In the genomic region with DNA sequence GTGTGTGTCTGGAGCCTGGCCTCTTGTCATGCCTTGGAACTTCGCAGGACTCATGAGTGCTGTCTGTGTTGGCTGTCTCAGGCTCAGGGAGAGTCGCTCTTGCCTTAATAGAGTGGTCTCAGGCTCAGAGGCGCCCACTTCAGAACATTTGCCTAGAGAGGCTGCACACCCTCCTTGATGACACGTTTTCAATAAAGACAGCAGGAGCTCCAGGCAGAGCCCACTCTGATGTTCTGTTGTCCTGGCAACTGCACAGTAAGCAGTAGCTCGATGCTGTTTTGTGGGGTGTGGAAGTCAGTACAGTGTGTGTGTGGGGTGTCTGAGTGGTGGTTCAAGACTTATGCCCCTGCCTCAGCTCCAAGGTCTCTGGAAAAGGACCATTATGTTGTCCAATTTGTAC, we compare ENCODE assay signal across 16 mouse cellular contexts.
DNase-seq lines count a peak whose midpoint lies in the region; ATAC-seq and TF ChIP-seq lines count a peak whose summit lies in the region.
"Had no signal": no experiment of that assay in that cellular context is flagged by ENCODE, and none has a peak within 500 bp of the region (broad histone marks: within the 10 kb centered on the region; RNA-seq: fewer than 3 reads in every experiment).

No protein-coding gene starts in this region.

- no peak overlapping the region for H3K4me3 ChIP-seq in forebrain, embryonic 15.5 days
- no peak overlapping the region for H3K4me3 ChIP-seq in forebrain, embryonic 14.5 days (ENCODE audit: low read depth, low read length)
- no peak overlapping the region for H3K4me3 ChIP-seq in layer of hippocampus, adult 2 months
- no peak overlapping the region for H3K4me3 ChIP-seq in midbrain, postnatal 0 days (ENCODE audit: low read depth, low read length)
- H3K4me3 ChIP-seq: embryonic facial prominence, embryonic 10.5 days; heart, embryonic 13.5 days; hindbrain, embryonic 15.5 days had no signal

- TF ChIP-seq CTCF in layer of hippocampus, adult 2 months (conservative IDR thresholded peaks at IDR 0.05) = no peak
- TF ChIP-seq CTCF in midbrain, postnatal 0 days (IDR thresholded peaks at IDR 0.05) = no peak

- H3K36me3 ChIP-seq in forebrain, embryonic 15.5 days = peaks cover 7% of the 10 kb centered on the region; the same call in 1 of the 2 replicates
- H3K36me3 ChIP-seq in forebrain, embryonic 14.5 days (ENCODE audit: control insufficient read depth, insufficient read depth, low read length) = 0 out of 2 replicates have a peak, but pooled peaks cover 3% of the 10 kb centered on the region
- no peaks in the 10 kb centered on the region for H3K36me3 ChIP-seq in midbrain, postnatal 0 days (ENCODE audit: insufficient read depth, low read length)
- H3K36me3 ChIP-seq: embryonic facial prominence, embryonic 10.5 days; heart, embryonic 13.5 days; hindbrain, embryonic 15.5 days had no signal

- no peak overlapping the region for H3K9ac ChIP-seq in forebrain, embryonic 15.5 days (replicated peaks)
- no peak overlapping the region for H3K9ac ChIP-seq in forebrain, embryonic 14.5 days (ENCODE audit: low read length)
- H3K9ac ChIP-seq in midbrain, postnatal 0 days (replicated peaks; ENCODE audit: low read length, poor library complexity, severe bottlenecking) = no peak overlapping the region
- H3K9ac ChIP-seq: heart, embryonic 13.5 days; hindbrain, embryonic 15.5 days had no signal

- H3K4me2 ChIP-seq in forebrain, embryonic 15.5 days (replicated peaks) = no peak overlapping the region
- no peak overlapping the region for H3K4me2 ChIP-seq in forebrain, embryonic 14.5 days (ENCODE audit: low read length)
- no peak overlapping the region for H3K4me2 ChIP-seq in midbrain, postnatal 0 days (ENCODE audit: low read depth, low read length, poor library complexity, severe bottlenecking)
- H3K4me2 ChIP-seq: heart, embryonic 13.5 days; hindbrain, embryonic 15.5 days had no signal

- H3K27me3 ChIP-seq in forebrain, embryonic 15.5 days = no peaks in the 10 kb centered on the region
- H3K27me3 ChIP-seq in forebrain, embryonic 14.5 days (replicated peaks; ENCODE audit: control insufficient read depth, insufficient read depth, low read length) = no peaks in the 10 kb centered on the region
- H3K27me3 ChIP-seq in midbrain, postnatal 0 days (ENCODE audit: insufficient read depth, low read length) = no peaks in the 10 kb centered on the region
- H3K27me3 ChIP-seq: heart, embryonic 13.5 days; hindbrain, embryonic 15.5 days had no signal

- no peak for DNase-seq in forebrain, embryonic 14.5 days (ENCODE audit: low spot score)
- peak; percentile 35 to 42 for DNase-seq in layer of hippocampus, adult 2 months (ENCODE audit: low spot score in 2 of 2)
- DNase-seq in layer of hippocampus, postnatal 36 days = no peak
- peak; percentile 19 for DNase-seq in R1 (ENCODE audit: low read depth, low spot score)
- peak; percentile 40 for DNase-seq in telencephalon, adult 2 months (ENCODE audit: low read depth, low spot score)
- DNase-seq in midbrain, postnatal 0 days (ENCODE audit: low spot score) = no peak
- DNase-seq: adrenal gland, postnatal 14 days; cerebellum, adult 2 months; gastrocnemius, postnatal 36 days; heart, adult 11 months; heart, postnatal 36 days had no signal

- WGBS in forebrain, embryonic 15.5 days = 74% methylated on average over 5 of the region's 5 CpGs
- 78% methylated on average over 5 of the region's 5 CpGs for WGBS in forebrain, embryonic 14.5 days
- WGBS in midbrain, postnatal 0 days = 63% methylated on average over 5 of the region's 5 CpGs

- peak overlapping the region; percentile 39 for H3K27ac ChIP-seq in forebrain, embryonic 15.5 days (replicated peaks)
- no peak overlapping the region; the same call in 1 of the 2 replicates for H3K27ac ChIP-seq in forebrain, embryonic 14.5 days (ENCODE audit: low read depth, low read length)
- H3K27ac ChIP-seq in layer of hippocampus, adult 2 months = peak overlapping the region; percentile 70
- H3K27ac ChIP-seq in midbrain, postnatal 0 days (ENCODE audit: low read depth, low read length) = no peak overlapping the region
- H3K27ac ChIP-seq: embryonic facial prominence, embryonic 10.5 days; heart, embryonic 13.5 days; hindbrain, embryonic 15.5 days had no signal

- 0 out of 2 replicates have a peak, but pooled peaks have one; percentile 32 for ATAC-seq in forebrain, embryonic 15.5 days (replicated peaks)
- no peak for ATAC-seq in forebrain, embryonic 14.5 days
- no peak for ATAC-seq in midbrain, postnatal 0 days (ENCODE audit: low FRiP score)
- ATAC-seq: activated CD4-positive, CD25-positive, alpha-beta regulatory T cell, adult 4 months had no signal

- peaks cover 4% of the 10 kb centered on the region; the same call in 1 of the 2 replicates for H3K4me1 ChIP-seq in forebrain, embryonic 15.5 days
- no peaks in the 10 kb centered on the region for H3K4me1 ChIP-seq in forebrain, embryonic 14.5 days (ENCODE audit: control insufficient read depth, insufficient read depth, low read length)
- no peaks in the 10 kb centered on the region for H3K4me1 ChIP-seq in midbrain, postnatal 0 days (ENCODE audit: insufficient read depth, low read length)
- H3K4me1 ChIP-seq: embryonic facial prominence, embryonic 10.5 days; heart, embryonic 13.5 days had no signal

- H3K9me3 ChIP-seq in forebrain, embryonic 15.5 days = no peaks in the 10 kb centered on the region
- peaks cover 7% of the 10 kb centered on the region; the same call in 1 of the 2 replicates for H3K9me3 ChIP-seq in forebrain, embryonic 14.5 days (replicated peaks; ENCODE audit: control insufficient read depth, low read length)
- no peaks in the 10 kb centered on the region for H3K9me3 ChIP-seq in midbrain, postnatal 0 days (ENCODE audit: low read length)
- H3K9me3 ChIP-seq: hindbrain, embryonic 15.5 days had no signal

Comparison
In these comparisons a context has a peak if more than half of its experiments do, and no peak if none do; other contexts are left out.
1. H3K27ac ChIP-seq: peak in forebrain, embryonic 15.5 days (single experiment) and layer of hippocampus, adult 2 months (single experiment); none in forebrain, embryonic 14.5 days (single experiment) and midbrain, postnatal 0 days (single experiment).
2. DNase-seq: peak in layer of hippocampus, adult 2 months (2 of 2), R1 (single experiment) and telencephalon, adult 2 months (single experiment); none in forebrain, embryonic 14.5 days (single experiment), layer of hippocampus, postnatal 36 days (0 of 2) and midbrain, postnatal 0 days (single experiment).